Mouse (Mus musculus): ENCODE data around the gene Taf4. TPM values are rescaled to one million over a fixed set of nuclear protein-coding genes. Genes with fewer than 3 reads are reported as not detected.

Gene Taf4
- total and polyA plus RNA-seq, 2 experiments from 2014 or later: 2.5 to 12.1 TPM

- Histone ChIP-seq H3K36me3 (ENCODE audit: insufficient read depth, low read length) (no peaks in the 10 kb centered on the region), H3K4me2 (ENCODE audit: low read depth, low read length) (no peak overlapping the region), H3K27me3 (ENCODE audit: insufficient read depth, low read length) (no peaks in the 10 kb centered on the region), H3K4me3 (ENCODE audit: low read length) (no peak overlapping the region), H3K27ac (no peak overlapping the region), H3K4me1 (ENCODE audit: insufficient read depth, low read length) (peaks cover 27% of the 10 kb centered on the region), H3K9me3 (ENCODE audit: low read length) (no peaks in the 10 kb centered on the region), H3K9ac (replicated peaks; ENCODE audit: low read length) (no peak overlapping the region)
- 81% methylated on average over 6 of the region's 6 CpGs for WGBS
- no peak for TF ChIP-seq CTCF (IDR thresholded peaks at IDR 0.05; ENCODE audit: low read depth)
- ATAC-seq (no peak), DNase-seq (ENCODE audit: low spot score) (no peak)
These were observed 29.9 kb downstream of the Taf4 start for GRCm38 (mm10) chr2:179946496-179946895.

- Histone ChIP-seq H3K36me3 (ENCODE audit: insufficient read depth, low read length) (no peaks in the 10 kb centered on the region), H3K9me3 (ENCODE audit: low read length) (no peaks in the 10 kb centered on the region), H3K4me2 (ENCODE audit: low read depth, low read length) (no peak overlapping the region), H3K4me3 (ENCODE audit: low read length) (no peak overlapping the region), H3K27me3 (ENCODE audit: insufficient read depth, low read length) (no peaks in the 10 kb centered on the region), H3K9ac (replicated peaks; ENCODE audit: low read length) (no peak overlapping the region), H3K4me1 (ENCODE audit: insufficient read depth, low read length) (peaks cover 30% of the 10 kb centered on the region), H3K27ac (no peak overlapping the region)
- WGBS: 26% methylated on average over 4 of the region's 4 CpGs
- ATAC-seq: no peak
- DNase-seq (ENCODE audit: low spot score): no peak
- no peak for TF ChIP-seq CTCF (IDR thresholded peaks at IDR 0.05; ENCODE audit: low read depth)
These were observed 31.4 kb downstream of the Taf4 start for GRCm38 (mm10) chr2:179945051-179945450.

GRCm38 (mm10) chr2:179941696-179942095, 34.8 kb downstream of the Taf4 start:
- Histone ChIP-seq H3K36me3 (ENCODE audit: insufficient read depth, low read length) (no peaks in the 10 kb centered on the region), H3K9ac (replicated peaks; ENCODE audit: low read length) (no peak overlapping the region), H3K27me3 (ENCODE audit: insufficient read depth, low read length) (no peaks in the 10 kb centered on the region), H3K4me1 (ENCODE audit: insufficient read depth, low read length) (peaks cover 16% of the 10 kb centered on the region), H3K4me2 (ENCODE audit: low read depth, low read length) (no peak overlapping the region), H3K9me3 (ENCODE audit: low read length) (no peaks in the 10 kb centered on the region), H3K4me3 (ENCODE audit: low read length) (no peak overlapping the region), H3K27ac (no peak overlapping the region)
- DNase-seq (ENCODE audit: low spot score) (peak; percentile 58), ATAC-seq (no peak; the same call in 1 of the 2 replicates)
- no peak for TF ChIP-seq CTCF (IDR thresholded peaks at IDR 0.05; ENCODE audit: low read depth)
- 70% methylated on average over 1 of the region's 1 CpGs for WGBS

- no peak for ATAC-seq
These were observed 39.4 kb downstream of the Taf4 start for GRCm38 (mm10) chr2:179937091-179937490.

GRCm38 (mm10) chr2:179934165-179934564, 42.3 kb downstream of the Taf4 start:
- Histone ChIP-seq H3K36me3 (ENCODE audit: insufficient read depth, low read length) (peaks cover 26% of the 10 kb centered on the region), H3K27me3 (ENCODE audit: insufficient read depth, low read length) (no peaks in the 10 kb centered on the region), H3K9ac (replicated peaks; ENCODE audit: low read length) (no peak overlapping the region), H3K27ac (no peak overlapping the region), H3K4me3 (ENCODE audit: low read length) (no peak overlapping the region), H3K4me2 (ENCODE audit: low read depth, low read length) (no peak overlapping the region), H3K9me3 (ENCODE audit: low read length) (no peaks in the 10 kb centered on the region), H3K4me1 (ENCODE audit: insufficient read depth, low read length) (no peaks in the 10 kb centered on the region)
- no peak for TF ChIP-seq CTCF (IDR thresholded peaks at IDR 0.05; ENCODE audit: low read depth)
- WGBS: 69% methylated on average over 3 of the region's 3 CpGs
- DNase-seq (ENCODE audit: low spot score) (no peak), ATAC-seq (no peak)

More at GRCm38 (mm10) chr2:179937091-179937490, 39.4 kb downstream of the Taf4 start:
- no peak for TF ChIP-seq CTCF (IDR thresholded peaks at IDR 0.05; ENCODE audit: low read depth)
- no peak overlapping the region for H3K27ac ChIP-seq
- H3K4me2 ChIP-seq (ENCODE audit: low read depth, low read length): no peak overlapping the region
- H3K4me3 ChIP-seq (ENCODE audit: low read length): no peak overlapping the region
- no peak overlapping the region for H3K9ac ChIP-seq (replicated peaks; ENCODE audit: low read length)
- peaks cover 5% of the 10 kb centered on the region; the same call in 1 of the 2 replicates for H3K36me3 ChIP-seq (ENCODE audit: insufficient read depth, low read length)
- 81% methylated on average over 4 of the region's 4 CpGs for WGBS
- no peak for DNase-seq (ENCODE audit: low spot score)
- 0 out of 2 replicates have a peak, but pooled peaks cover 7% of the 10 kb centered on the region for H3K4me1 ChIP-seq (ENCODE audit: insufficient read depth, low read length)
- H3K9me3 ChIP-seq (ENCODE audit: low read length): no peaks in the 10 kb centered on the region
- no peaks in the 10 kb centered on the region for H3K27me3 ChIP-seq (ENCODE audit: insufficient read depth, low read length)

GRCm38 (mm10) chr2:179931741-179932140, 44.7 kb downstream of the Taf4 start:
- no peak for TF ChIP-seq CTCF (IDR thresholded peaks at IDR 0.05; ENCODE audit: low read depth)

GRCm38 (mm10) chr2:179929166-179929565, 47.3 kb downstream of the Taf4 start:
- DNase-seq (ENCODE audit: low spot score): no peak
- no peak for ATAC-seq
- Histone ChIP-seq H3K4me1 (ENCODE audit: insufficient read depth, low read length) (no peaks in the 10 kb centered on the region), H3K9ac (replicated peaks; ENCODE audit: low read length) (no peak overlapping the region), H3K27ac (no peak overlapping the region), H3K4me3 (ENCODE audit: low read length) (no peak overlapping the region), H3K9me3 (ENCODE audit: low read length) (no peaks in the 10 kb centered on the region), H3K36me3 (ENCODE audit: insufficient read depth, low read length) (peaks cover 38% of the 10 kb centered on the region), H3K27me3 (ENCODE audit: insufficient read depth, low read length) (no peaks in the 10 kb centered on the region), H3K4me2 (ENCODE audit: low read depth, low read length) (no peak overlapping the region)
- TF ChIP-seq CTCF (IDR thresholded peaks at IDR 0.05; ENCODE audit: low read depth): no peak
- WGBS: 94% methylated on average over 13 of the region's 13 CpGs

More at GRCm38 (mm10) chr2:179931741-179932140, 44.7 kb downstream of the Taf4 start:
- no peak for ATAC-seq
- Histone ChIP-seq H3K36me3 (ENCODE audit: insufficient read depth, low read length) (peaks cover 30% of the 10 kb centered on the region), H3K9me3 (ENCODE audit: low read length) (no peaks in the 10 kb centered on the region), H3K27ac (no peak overlapping the region), H3K4me3 (ENCODE audit: low read length) (no peak overlapping the region), H3K9ac (replicated peaks; ENCODE audit: low read length) (no peak overlapping the region), H3K4me2 (ENCODE audit: low read depth, low read length) (no peak overlapping the region), H3K4me1 (ENCODE audit: insufficient read depth, low read length) (no peaks in the 10 kb centered on the region), H3K27me3 (ENCODE audit: insufficient read depth, low read length) (no peaks in the 10 kb centered on the region)
- WGBS: 88% methylated on average over 16 of the region's 16 CpGs
- no peak for DNase-seq (ENCODE audit: low spot score)

Measured in hindbrain, postnatal 0 days (tissue).